Mouse (Mus musculus): ENCODE data around the gene Mrpl33. TPM values are rescaled to one million over a fixed set of nuclear protein-coding genes. Genes with fewer than 3 reads are reported as not detected.
A peak's percentile ranks its signal among the peaks of the same experiment; 100 is the strongest.
"Not testable (repeated sequence)": the region's sequence is repeated elsewhere in the genome, so short reads cannot be mapped to it uniquely, and the experiment has no call there.

Mrpl33 gene
- polyA plus RNA-seq, 1 experiment, result 19.5 TPM

DNA sequence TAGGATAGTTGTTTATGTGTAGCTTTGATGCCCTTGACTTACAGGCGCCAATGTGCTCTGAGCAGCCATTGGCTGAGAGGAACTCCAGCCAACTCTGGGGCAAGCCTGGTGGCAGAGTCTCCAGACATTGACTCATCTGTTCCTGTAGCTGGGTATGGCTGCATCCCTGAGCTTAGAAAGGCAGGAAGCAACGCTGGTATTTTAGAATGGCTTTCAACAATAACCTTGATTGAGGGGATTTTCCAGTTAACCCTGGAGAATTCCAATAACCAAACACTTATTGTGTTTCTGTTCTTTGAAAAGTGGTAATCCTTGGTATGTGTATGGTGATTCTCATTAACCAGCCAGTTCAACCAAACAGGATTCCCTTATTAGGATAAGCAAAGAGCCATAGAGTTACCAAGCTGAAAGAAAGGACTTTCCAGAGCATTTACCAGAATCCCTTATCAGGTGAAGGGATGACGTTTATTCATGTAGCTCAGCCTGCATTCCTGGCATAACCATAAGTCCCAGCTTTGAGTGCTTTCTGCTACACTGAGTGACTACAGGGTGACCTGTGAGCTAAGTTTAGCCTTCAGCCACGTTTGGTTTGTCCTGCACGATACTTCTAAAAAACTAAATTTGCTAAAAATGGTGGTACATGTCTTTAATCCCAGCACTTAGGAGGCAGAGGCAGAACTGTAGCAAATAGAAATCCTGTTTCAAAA, 28.6 kb upstream of the Mrpl33 start:
- WGBS, result 35% methylated on average over 5 of the region's 5 CpGs
- peaks cover 16% of the 10 kb centered on the region for H3K4me1 ChIP-seq (ENCODE audit: control insufficient read depth, insufficient read depth, low read length)
- no peak for DNase-seq
- no peak overlapping the region for H3K4me3 ChIP-seq (replicated peaks; ENCODE audit: extremely low read depth, low read depth, low read length)
- TF ChIP-seq POLR2A (IDR thresholded peaks at IDR 0.05; ENCODE audit: borderline replicate concordance, extremely low read depth, low read depth, low read length) (no peak), CTCF (IDR thresholded peaks at IDR 0.05; ENCODE audit: insufficient read depth, low read length) (no peak)

DNA sequence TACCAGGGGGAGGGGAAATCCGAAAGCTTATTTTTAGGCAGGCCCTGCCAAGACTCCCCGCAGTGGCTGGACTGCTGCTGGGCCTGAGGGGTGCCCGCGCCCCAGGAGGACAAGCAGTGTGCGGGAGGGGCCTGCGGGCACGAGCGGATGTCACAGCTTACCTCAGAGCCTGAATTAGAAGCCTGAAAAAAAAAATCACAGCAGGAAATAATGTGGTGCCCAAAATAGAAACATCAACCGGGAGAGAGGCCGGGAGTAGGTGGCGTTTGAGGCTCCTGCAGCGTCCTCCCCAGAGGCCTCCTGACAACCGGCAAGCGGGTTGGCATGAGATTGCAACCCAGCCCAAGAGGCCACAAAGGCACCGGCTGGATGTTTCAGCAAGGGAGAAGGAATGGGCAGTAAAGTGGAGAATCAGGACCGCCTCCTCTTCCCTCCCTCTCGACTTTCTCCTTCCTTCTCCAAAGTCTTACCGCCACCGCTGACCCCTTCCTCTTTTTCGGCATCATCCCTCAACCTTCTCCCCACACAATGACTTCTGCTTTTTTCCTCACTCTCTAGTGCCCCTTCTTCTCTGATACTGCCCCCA, 25.6 kb upstream of the Mrpl33 start:
- H3K4me3 ChIP-seq (replicated peaks; ENCODE audit: extremely low read depth, low read depth, low read length), result peak overlapping the region; percentile 33
- DNase-seq, result no peak
- peaks cover 13% of the 10 kb centered on the region for H3K4me1 ChIP-seq (ENCODE audit: control insufficient read depth, insufficient read depth, low read length)
- TF ChIP-seq CTCF (IDR thresholded peaks at IDR 0.05; ENCODE audit: insufficient read depth, low read length) (no peak), POLR2A (IDR thresholded peaks at IDR 0.05; ENCODE audit: borderline replicate concordance, extremely low read depth, low read depth, low read length) (no peak)
- WGBS, result 6% methylated on average over 20 of the region's 20 CpGs

DNA sequence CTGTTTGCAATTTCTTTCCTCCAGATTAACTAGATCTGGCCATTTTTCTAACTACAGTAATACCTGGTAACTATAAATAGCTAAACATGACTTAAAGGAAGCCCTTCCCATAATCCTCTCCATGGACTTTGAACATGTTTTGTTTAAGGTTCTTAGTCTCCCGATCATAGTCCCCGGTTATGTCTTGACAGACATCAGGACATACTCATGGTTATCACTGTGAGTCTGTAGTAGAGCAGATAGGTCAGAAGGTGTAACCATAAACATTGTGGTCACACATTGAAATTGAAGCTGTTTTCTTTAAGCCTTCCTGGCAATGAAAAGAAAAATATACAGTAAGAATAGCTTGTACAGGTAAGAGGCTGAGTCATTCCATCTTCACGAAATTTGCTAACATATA, 23.0 kb upstream of the Mrpl33 start:
- TF ChIP-seq CTCF (IDR thresholded peaks at IDR 0.05; ENCODE audit: insufficient read depth, low read length) (no peak), POLR2A (IDR thresholded peaks at IDR 0.05; ENCODE audit: borderline replicate concordance, extremely low read depth, low read depth, low read length) (no peak)
- Histone ChIP-seq H3K4me3 (replicated peaks; ENCODE audit: extremely low read depth, low read depth, low read length) (no peak overlapping the region), H3K4me1 (ENCODE audit: control insufficient read depth, insufficient read depth, low read length) (peaks cover 6% of the 10 kb centered on the region)
- DNase-seq, result no peak
- WGBS, result 92% methylated on average over 3 of the region's 3 CpGs

DNA sequence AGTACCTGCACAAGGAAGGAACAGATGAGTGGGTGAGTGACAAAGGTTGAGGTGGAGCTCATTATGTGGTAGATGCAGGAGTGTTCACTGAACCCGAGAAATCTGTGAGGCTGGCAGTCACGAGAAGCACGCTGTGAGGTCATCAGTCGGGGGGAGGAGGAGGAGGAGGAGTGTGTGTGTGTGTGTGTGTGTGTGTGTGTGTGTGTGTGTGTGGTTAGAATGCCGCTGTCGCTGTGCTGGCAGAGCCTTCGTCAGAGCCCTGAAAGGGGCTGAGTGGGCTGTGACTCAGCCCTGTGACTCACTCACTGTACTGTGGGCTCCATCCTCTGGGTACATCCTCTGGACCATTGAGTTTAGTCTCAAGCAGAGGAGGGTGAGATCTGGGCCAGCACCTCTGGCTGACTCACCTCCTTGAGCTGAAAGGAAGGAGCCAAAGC, 20.2 kb upstream of the Mrpl33 start:
- Histone ChIP-seq H3K4me1 (ENCODE audit: control insufficient read depth, insufficient read depth, low read length) (peaks cover 2% of the 10 kb centered on the region), H3K4me3 (replicated peaks; ENCODE audit: extremely low read depth, low read depth, low read length) (no peak overlapping the region)
- 41% methylated on average over 7 of the region's 7 CpGs for WGBS
- no peak for TF ChIP-seq POLR2A (IDR thresholded peaks at IDR 0.05; ENCODE audit: borderline replicate concordance, extremely low read depth, low read depth, low read length)
- no peak for TF ChIP-seq CTCF (IDR thresholded peaks at IDR 0.05; ENCODE audit: insufficient read depth, low read length)
- no peak for DNase-seq

GRCm38 (mm10) chr5:31581263-31581662, 15.5 kb upstream of the Mrpl33 start:
- no peak for DNase-seq
- Histone ChIP-seq H3K4me1 (ENCODE audit: control insufficient read depth, insufficient read depth, low read length) (no peaks in the 10 kb centered on the region), H3K4me3 (replicated peaks; ENCODE audit: extremely low read depth, low read depth, low read length) (no peak overlapping the region)
- 65% methylated on average over 6 of the region's 6 CpGs for WGBS
- no peak for TF ChIP-seq CTCF (IDR thresholded peaks at IDR 0.05; ENCODE audit: insufficient read depth, low read length)
- TF ChIP-seq POLR2A (IDR thresholded peaks at IDR 0.05; ENCODE audit: borderline replicate concordance, extremely low read depth, low read depth, low read length), result no peak

DNA sequence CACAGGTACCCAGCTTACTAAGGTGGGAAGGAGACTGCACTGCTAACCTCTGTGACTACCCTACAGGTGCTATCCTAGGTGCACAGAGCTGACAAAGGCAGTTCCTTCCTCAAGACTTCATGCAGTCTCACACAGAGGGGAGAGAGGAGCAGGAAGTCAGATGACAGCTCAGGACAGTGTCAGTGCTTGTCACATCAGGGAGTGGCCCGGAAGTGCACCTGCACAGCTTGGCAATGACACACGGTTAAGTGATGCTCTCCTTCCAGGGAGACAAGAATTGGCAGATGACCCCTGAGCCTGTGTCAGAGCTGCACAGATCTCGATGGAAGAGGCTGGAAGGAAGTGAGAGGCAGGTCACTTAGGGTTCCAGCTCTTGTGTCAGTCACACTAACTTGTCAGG, 14.8 kb upstream of the Mrpl33 start:
- 47% methylated on average over 3 of the region's 3 CpGs for WGBS
- DNase-seq, result no peak
- Histone ChIP-seq H3K4me3 (replicated peaks; ENCODE audit: extremely low read depth, low read depth, low read length) (no peak overlapping the region), H3K4me1 (ENCODE audit: control insufficient read depth, insufficient read depth, low read length) (no peaks in the 10 kb centered on the region)
- TF ChIP-seq POLR2A (IDR thresholded peaks at IDR 0.05; ENCODE audit: borderline replicate concordance, extremely low read depth, low read depth, low read length), result no peak
- TF ChIP-seq CTCF (IDR thresholded peaks at IDR 0.05; ENCODE audit: insufficient read depth, low read length), result no peak

DNA sequence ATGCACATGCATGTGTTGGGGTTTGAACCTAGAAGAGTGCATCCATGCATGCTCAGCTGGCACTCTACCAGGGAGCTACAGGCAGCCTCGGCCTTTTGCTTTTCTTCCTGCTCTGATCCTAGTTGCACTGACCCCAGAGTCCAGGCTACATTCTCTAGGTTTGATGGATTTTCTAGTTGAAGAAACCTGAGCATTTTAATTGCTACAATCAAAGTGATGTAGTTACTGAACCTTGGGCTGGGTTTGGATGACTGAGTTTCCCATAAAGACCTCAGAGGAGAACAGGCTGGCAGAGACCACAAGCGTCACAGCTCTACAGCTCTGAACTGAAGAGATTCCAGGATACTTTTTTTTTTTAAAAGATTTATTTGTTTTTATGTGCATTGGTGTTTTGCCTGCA, 13.5 kb upstream of the Mrpl33 start:
- no peak for DNase-seq
- TF ChIP-seq POLR2A (IDR thresholded peaks at IDR 0.05; ENCODE audit: borderline replicate concordance, extremely low read depth, low read depth, low read length), result no peak
- no peak for TF ChIP-seq CTCF (IDR thresholded peaks at IDR 0.05; ENCODE audit: insufficient read depth, low read length)
- Histone ChIP-seq H3K4me1 (ENCODE audit: control insufficient read depth, insufficient read depth, low read length) (no peaks in the 10 kb centered on the region), H3K4me3 (replicated peaks; ENCODE audit: extremely low read depth, low read depth, low read length) (no peak overlapping the region)
- WGBS, result 88% methylated on average over 2 of the region's 2 CpGs

GRCm38 (mm10) chr5:31585526-31585925, 11.2 kb upstream of the Mrpl33 start:
- WGBS, result 88% methylated on average over 4 of the region's 4 CpGs
- no peaks in the 10 kb centered on the region for H3K4me1 ChIP-seq (ENCODE audit: control insufficient read depth, insufficient read depth, low read length)
- no peak overlapping the region for H3K4me3 ChIP-seq (replicated peaks; ENCODE audit: extremely low read depth, low read depth, low read length)
- TF ChIP-seq CTCF (IDR thresholded peaks at IDR 0.05; ENCODE audit: insufficient read depth, low read length) (no peak), POLR2A (IDR thresholded peaks at IDR 0.05; ENCODE audit: borderline replicate concordance, extremely low read depth, low read depth, low read length) (no peak)
- DNase-seq, result no peak

- DNase-seq, result no peak
- H3K4me1 ChIP-seq (ENCODE audit: control insufficient read depth, insufficient read depth, low read length), result no peaks in the 10 kb centered on the region
- H3K4me3 ChIP-seq (replicated peaks; ENCODE audit: extremely low read depth, low read depth, low read length), result no peak overlapping the region
- TF ChIP-seq POLR2A (IDR thresholded peaks at IDR 0.05; ENCODE audit: borderline replicate concordance, extremely low read depth, low read depth, low read length), result no peak
- no peak for TF ChIP-seq CTCF (IDR thresholded peaks at IDR 0.05; ENCODE audit: insufficient read depth, low read length)
- WGBS, result 81% methylated on average over 2 of the region's 2 CpGs
Observed at GRCm38 (mm10) chr5:31588016-31588415, 8.7 kb upstream of the Mrpl33 start.

DNA sequence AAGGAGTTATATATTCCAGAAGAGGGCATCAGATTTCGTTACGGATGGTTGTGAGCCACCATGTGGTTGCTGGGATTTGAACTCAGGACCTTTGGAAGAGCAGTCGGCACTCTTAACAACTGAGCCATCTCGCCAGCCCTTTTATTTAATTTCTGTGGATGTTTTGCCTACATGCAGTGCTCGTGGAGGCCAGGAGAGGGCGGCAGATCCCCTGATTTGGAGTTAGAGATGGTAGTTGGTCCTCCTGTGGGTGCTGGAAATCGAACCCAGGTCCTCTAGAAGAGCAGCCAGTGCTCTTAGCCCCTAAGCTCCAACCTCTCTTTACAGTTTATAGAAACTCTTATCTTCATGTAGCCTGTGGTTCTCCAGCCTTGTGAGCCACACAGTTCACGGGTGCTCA, 8.1 kb upstream of the Mrpl33 start:
- WGBS, result 83% methylated on average over 8 of the region's 8 CpGs

More for the DNA sequence above, 8.1 kb upstream of the Mrpl33 start:
- H3K4me1 ChIP-seq (ENCODE audit: control insufficient read depth, insufficient read depth, low read length); DNase-seq; H3K4me3 ChIP-seq (replicated peaks; ENCODE audit: extremely low read depth, low read depth, low read length): not testable (repeated sequence)
- TF ChIP-seq CTCF (IDR thresholded peaks at IDR 0.05; ENCODE audit: insufficient read depth, low read length), result 0 out of 2 replicates have a peak, but pooled peaks have one; percentile 2

All from lung, adult 2 months (tissue).